7 mouse cellular contexts compared by ENCODE assay signal in the genomic region with DNA sequence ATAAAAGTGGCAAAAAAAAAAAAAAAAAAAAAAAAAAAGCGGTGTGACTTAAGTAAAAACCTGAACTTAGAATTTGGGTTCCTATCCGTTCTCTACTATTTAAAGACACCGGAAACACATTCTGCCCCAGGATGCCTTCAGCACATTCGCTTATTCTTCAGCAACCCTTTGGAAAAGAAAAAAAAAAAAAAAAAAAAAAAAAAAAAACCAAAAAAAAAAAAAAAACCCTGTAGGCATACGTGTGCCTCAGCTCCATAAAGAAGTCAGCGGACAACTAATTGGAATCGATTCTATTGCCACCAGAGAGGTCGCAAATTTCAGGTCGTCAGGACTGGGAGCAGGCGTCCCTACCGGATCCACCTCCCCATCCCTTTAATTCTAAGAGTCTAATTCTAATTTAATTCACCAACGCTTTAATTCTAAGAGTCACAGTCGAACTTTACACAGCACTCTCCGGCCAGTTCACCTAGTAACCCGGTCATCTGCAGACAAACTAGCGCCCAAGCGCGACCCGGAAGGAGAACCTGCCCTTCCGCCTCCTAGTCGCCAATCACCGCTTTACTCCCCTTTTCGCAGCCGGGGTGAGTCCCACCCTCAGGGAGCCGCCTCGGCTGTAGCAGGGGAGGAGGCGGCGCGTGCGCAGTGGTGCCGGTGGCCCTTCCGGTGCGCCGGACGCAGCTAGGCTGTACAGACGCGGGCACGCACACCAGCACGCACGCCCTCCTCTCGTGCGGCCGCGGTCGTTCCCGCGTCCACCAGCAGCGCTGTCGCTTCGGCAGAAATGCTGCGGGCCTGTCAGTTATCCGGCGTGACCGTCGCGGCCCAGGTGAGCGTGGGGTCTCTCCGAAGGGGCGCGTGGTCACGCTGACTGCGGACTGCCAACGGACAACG. TPM values are rescaled to one million over a fixed set of nuclear protein-coding genes. Genes with fewer than 3 reads are reported as not detected.
A peak's percentile ranks its signal among the peaks of the same experiment; 100 is the strongest.
DNase-seq lines count a peak whose midpoint lies in the region; ATAC-seq lines count a peak whose summit lies in the region.

A gene (plus strand): TSS at position 642 of the 891 bp plus-strand sequence.

- H3K27me3 ChIP-seq in embryonic facial prominence, embryonic 11.5 days (ENCODE audit: control insufficient read depth, insufficient read depth, low read length) = no peaks in the 10 kb centered on the region
- no peaks in the 10 kb centered on the region for H3K27me3 ChIP-seq in limb, embryonic 10.5 days (ENCODE audit: low read depth, poor library complexity, severe bottlenecking)
- H3K27me3 ChIP-seq in midbrain, embryonic 13.5 days = no peaks in the 10 kb centered on the region

- peak; percentile 99 for DNase-seq in adrenal gland, postnatal 14 days
- peak; percentile 98 for DNase-seq in embryonic facial prominence, embryonic 11.5 days (ENCODE audit: low spot score)
- DNase-seq in kidney, adult 11 months = peak; percentile 98
- DNase-seq in limb, embryonic 10.5 days (ENCODE audit: low spot score) = peak; percentile 97
- peak; percentile 91 for DNase-seq in spleen, adult 12 weeks (ENCODE audit: low spot score)

- peak within 1 kb of the TSS; percentile 74 for H3K27ac ChIP-seq in embryonic facial prominence, embryonic 11.5 days (replicated peaks; ENCODE audit: low read depth, low read length)
- peak within 1 kb of the TSS; percentile 93 for H3K27ac ChIP-seq in limb, embryonic 10.5 days
- peak within 1 kb of the TSS; percentile 88 for H3K27ac ChIP-seq in midbrain, embryonic 13.5 days

- H3K9me3 ChIP-seq in embryonic facial prominence, embryonic 11.5 days (replicated peaks; ENCODE audit: control insufficient read depth, low read length) = no peaks in the 10 kb centered on the region
- H3K9me3 ChIP-seq in limb, embryonic 10.5 days (replicated peaks) = no peaks in the 10 kb centered on the region
- no peaks in the 10 kb centered on the region for H3K9me3 ChIP-seq in midbrain, embryonic 13.5 days

- no peaks in the 10 kb centered on the region for H3K36me3 ChIP-seq in embryonic facial prominence, embryonic 11.5 days (replicated peaks; ENCODE audit: control insufficient read depth, insufficient read depth, low read depth, low read length)
- peaks cover 23% of the 10 kb centered on the region for H3K36me3 ChIP-seq in limb, embryonic 10.5 days
- H3K36me3 ChIP-seq in midbrain, embryonic 13.5 days = peaks cover 3% of the 10 kb centered on the region

- H3K4me2 ChIP-seq in embryonic facial prominence, embryonic 11.5 days (ENCODE audit: low read depth, low read length) = peak within 1 kb of the TSS; percentile 35
- H3K4me2 ChIP-seq in midbrain, embryonic 13.5 days (replicated peaks) = peak within 1 kb of the TSS; percentile 74

- peak within 1 kb of the TSS; percentile 77 for H3K9ac ChIP-seq in embryonic facial prominence, embryonic 11.5 days (replicated peaks; ENCODE audit: low read length)
- H3K9ac ChIP-seq in midbrain, embryonic 13.5 days (replicated peaks) = peak within 1 kb of the TSS; percentile 88

- under 1% methylated on average over 64 of the region's 64 CpGs for WGBS in embryonic facial prominence, embryonic 11.5 days
- under 1% methylated on average over 64 of the region's 64 CpGs for WGBS in limb, embryonic 10.5 days
- WGBS in midbrain, embryonic 13.5 days = under 1% methylated on average over 64 of the region's 64 CpGs

- peak; percentile 99 for ATAC-seq in embryonic facial prominence, embryonic 11.5 days (replicated peaks; ENCODE audit: insufficient number of reproducible peaks, low FRiP score, low TSS enrichment, low read depth)
- ATAC-seq in granulocyte monocyte progenitor cell, adult 5-6 weeks (replicated peaks; ENCODE audit: poor library complexity, severe bottlenecking) = peak; percentile 92
- peak; percentile 100 for ATAC-seq in midbrain, embryonic 13.5 days

- peak within 1 kb of the TSS; percentile 85 for H3K4me3 ChIP-seq in embryonic facial prominence, embryonic 11.5 days (ENCODE audit: low read depth, low read length)
- peak within 1 kb of the TSS; percentile 94 for H3K4me3 ChIP-seq in limb, embryonic 10.5 days
- peak within 1 kb of the TSS; percentile 92 for H3K4me3 ChIP-seq in midbrain, embryonic 13.5 days (replicated peaks)

- no peaks in the 10 kb centered on the region for H3K4me1 ChIP-seq in embryonic facial prominence, embryonic 11.5 days (ENCODE audit: control insufficient read depth, insufficient read depth, low read length)
- peaks cover 9% of the 10 kb centered on the region for H3K4me1 ChIP-seq in limb, embryonic 10.5 days
- peaks cover 19% of the 10 kb centered on the region for H3K4me1 ChIP-seq in midbrain, embryonic 13.5 days (replicated peaks)

RNA-seq across cellular contexts. Expression of the gene that starts here (rescaled TPM):
- 387 and 402 TPM in 2 replicates for total RNA-seq in adrenal gland, postnatal 14 days (2021)
- 189 and 192 TPM in 2 replicates for polyA plus RNA-seq in embryonic facial prominence, embryonic 11.5 days (2014; fragmentation: Nextera tagmentation; extraction: Ambion mirVana)
- total RNA-seq in granulocyte monocyte progenitor cell, adult 5-6 weeks (2014; fragmentation: Nextera tagmentation) = 148 and 158 TPM in 2 replicates
- total RNA-seq in granulocyte monocyte progenitor cell, adult 5-6 weeks (2017) = 142 and 149 TPM in 2 replicates
- polyA plus RNA-seq in limb, embryonic 10.5 days (2016; fragmentation: Nextera tagmentation; extraction: Ambion mirVana) = 231 and 240 TPM in 2 replicates
- 161 and 163 TPM in 2 replicates for polyA plus RNA-seq in midbrain, embryonic 13.5 days (2015; fragmentation: Nextera tagmentation; extraction: Ambion mirVana)

Comparison
In these comparisons a context has a peak if more than half of its experiments do, and no peak if none do; other contexts are left out.
1. Peak in every context shown above with its lines: DNase-seq, ATAC-seq, H3K4me3 ChIP-seq and H3K27ac ChIP-seq.